8 mouse cellular contexts compared by ENCODE assay signal in genomic region chr2:49619719-49620522, GRCm38 (mm10). TPM values are rescaled to one million over a fixed set of nuclear protein-coding genes. Genes with fewer than 3 reads are reported as not detected.
A peak's percentile ranks its signal among the peaks of the same experiment; 100 is the strongest.
DNase-seq lines count a peak whose midpoint lies in the region; ATAC-seq lines count a peak whose summit lies in the region.

No protein-coding gene starts in this region.

- 3% methylated on average over 33 of the region's 33 CpGs for WGBS in liver, embryonic 11.5 days
- WGBS in stomach, embryonic 14.5 days: 1% methylated on average over 33 of the region's 33 CpGs

- peaks cover 2% of the 10 kb centered on the region; the same call in 1 of the 2 replicates for H3K4me1 ChIP-seq in liver, embryonic 11.5 days (replicated peaks; ENCODE audit: control insufficient read depth, insufficient read depth, low read length)
- peaks cover 5% of the 10 kb centered on the region; the same call in 1 of the 2 replicates for H3K4me1 ChIP-seq in stomach, embryonic 14.5 days (ENCODE audit: control insufficient read depth, insufficient read depth, low read length)

- peaks cover 30% of the 10 kb centered on the region for H3K27me3 ChIP-seq in liver, embryonic 11.5 days (replicated peaks; ENCODE audit: control insufficient read depth, insufficient read depth, low read length)
- H3K27me3 ChIP-seq in stomach, embryonic 14.5 days (ENCODE audit: control insufficient read depth, insufficient read depth, low read length): no peaks in the 10 kb centered on the region

- DNase-seq in heart, adult 11 months: peak; percentile 89
- DNase-seq in heart, postnatal 4 days: no peak
- peak; percentile 7 to 15 for DNase-seq in B cell, adult 2 months
- peak; percentile 69 for DNase-seq in cerebellum, adult 9-10 months
- no peak for DNase-seq in liver, embryonic 11.5 days (ENCODE audit: low spot score)
- DNase-seq in spleen, postnatal 36 days (ENCODE audit: low spot score in 2 of 2): no peak

- H3K36me3 ChIP-seq in liver, embryonic 11.5 days (ENCODE audit: control insufficient read depth, insufficient read depth, low read length): no peaks in the 10 kb centered on the region
- no peaks in the 10 kb centered on the region for H3K36me3 ChIP-seq in stomach, embryonic 14.5 days (ENCODE audit: control insufficient read depth, insufficient read depth, low read length)

- H3K27ac ChIP-seq in liver, embryonic 11.5 days (ENCODE audit: low read depth, low read length): no peak overlapping the region
- H3K27ac ChIP-seq in stomach, embryonic 14.5 days (ENCODE audit: low read length): no peak overlapping the region

- H3K9me3 ChIP-seq in liver, embryonic 11.5 days (ENCODE audit: control insufficient read depth, low read length): no peaks in the 10 kb centered on the region
- no peaks in the 10 kb centered on the region for H3K9me3 ChIP-seq in stomach, embryonic 14.5 days (ENCODE audit: control insufficient read depth, low read depth, low read length)

- peak; percentile 28 for ATAC-seq in granulocyte monocyte progenitor cell, adult 5-6 weeks (replicated peaks; ENCODE audit: poor library complexity, severe bottlenecking)
- no peak for ATAC-seq in liver, embryonic 11.5 days (replicated peaks; ENCODE audit: low FRiP score)
- ATAC-seq in stomach, embryonic 14.5 days (ENCODE audit: insufficient number of reproducible peaks, insufficient read depth, low FRiP score, low read depth): peak; percentile 38; the same call in 1 of the 2 replicates

- no peak overlapping the region for H3K9ac ChIP-seq in liver, embryonic 11.5 days (ENCODE audit: low read depth, low read length)
- H3K9ac ChIP-seq in stomach, embryonic 14.5 days (replicated peaks; ENCODE audit: low read depth, low read length): peak overlapping the region; percentile 4

- H3K4me3 ChIP-seq in liver, embryonic 11.5 days (ENCODE audit: low read depth, low read length): peak overlapping the region; percentile 55
- H3K4me3 ChIP-seq in stomach, embryonic 14.5 days (ENCODE audit: low read depth, low read length): peak overlapping the region; percentile 59

- peak overlapping the region; percentile 70 for H3K4me2 ChIP-seq in liver, embryonic 11.5 days
- peak overlapping the region; percentile 94 for H3K4me2 ChIP-seq in stomach, embryonic 14.5 days (replicated peaks; ENCODE audit: low read depth, low read length)

RNA-seq across cellular contexts. Expression of gene Kif5c, which starts 0.8 kb away (rescaled TPM):
- total RNA-seq in heart, postnatal 4 days (2021): 1 to 10 TPM in 1 of 2 experiments, under 1 TPM in 1; 0.88 to 1.4 TPM
- total RNA-seq in granulocyte monocyte progenitor cell, adult 5-6 weeks (2014; fragmentation: Nextera tagmentation): not detected in 2 replicates
- total RNA-seq in granulocyte monocyte progenitor cell, adult 5-6 weeks (2017): not detected in 2 replicates
- polyA plus RNA-seq in liver, embryonic 11.5 days (2014; fragmentation: Nextera tagmentation; extraction: Ambion mirVana): 0.78 and 1.2 TPM in 2 replicates
- polyA plus RNA-seq in stomach, embryonic 14.5 days (2014; fragmentation: Nextera tagmentation; extraction: Ambion mirVana): 10.8 and 11.6 TPM in 2 replicates

Comparison
In these comparisons a context has a peak if more than half of its experiments do, and no peak if none do; other contexts are left out.
1. DNase-seq: peak in heart, adult 11 months (single experiment), B cell, adult 2 months (2 of 2) and cerebellum, adult 9-10 months (single experiment); none in heart, postnatal 4 days (single experiment), liver, embryonic 11.5 days (single experiment) and spleen, postnatal 36 days (0 of 2).